Mouse (Mus musculus): ENCODE results near the gene Otop3. TPM values are rescaled to one million over a fixed set of nuclear protein-coding genes. Genes with fewer than 3 reads are reported as not detected.

Otop3 gene
- polyA plus RNA-seq, 1 experiment = not detected

DNA sequence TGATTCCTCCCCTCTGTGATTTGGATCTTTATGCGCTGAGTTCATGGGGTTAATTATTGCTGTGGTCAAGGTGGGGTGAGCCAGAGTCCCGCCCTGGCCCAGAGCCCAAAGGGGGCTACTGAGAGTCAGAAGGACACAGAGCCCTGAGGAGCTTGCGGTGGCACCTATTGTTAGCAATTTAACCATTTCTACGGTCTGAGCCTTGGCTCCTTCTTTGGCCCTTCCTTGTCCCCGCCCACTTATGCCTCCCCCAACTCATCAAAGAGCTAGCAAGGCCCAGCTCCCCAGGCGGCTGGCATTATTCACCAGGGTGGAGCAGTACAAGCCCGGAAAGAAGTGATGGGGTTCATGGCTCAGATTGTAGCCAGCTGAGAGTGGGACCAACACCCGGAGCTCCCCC, 27.7 kb upstream of the Otop3 start, which contains the start of gene Otop2:
Gene Otop2, plus strand, starts transcription at position 301 of the 400 bp plus-strand sequence.
- Histone ChIP-seq H3K79me2 (ENCODE audit: control insufficient read depth, insufficient read depth) (no peaks in the 10 kb centered on the region), H3K4me3 (ENCODE audit: insufficient read depth, poor library complexity, severe bottlenecking) (no peak within 1 kb of the TSS), H3K27me3 (ENCODE audit: control insufficient read depth, insufficient read depth, insufficient read length) (no peaks in the 10 kb centered on the region), H3K79me3 (ENCODE audit: low read depth) (no peaks in the 10 kb centered on the region), H3ac (ENCODE audit: control insufficient read depth, insufficient read length, low read depth) (no peak within 1 kb of the TSS), H3K36me3 (ENCODE audit: control insufficient read depth, insufficient read depth) (no peaks in the 10 kb centered on the region)
- no peak for TF ChIP-seq MYOD1 (IDR thresholded peaks at IDR 0.05; ENCODE audit: control insufficient read depth, insufficient read length, low read depth)
- TF ChIP-seq USF1 (IDR thresholded peaks at IDR 0.05; ENCODE audit: low read depth) = no peak
- TF ChIP-seq MYOG (IDR thresholded peaks at IDR 0.05; ENCODE audit: control insufficient read depth, extremely low read depth, insufficient read length) = no peak
- no peak for TF ChIP-seq CEBPB (IDR thresholded peaks at IDR 0.05; ENCODE audit: low read depth)
- no peak for TF ChIP-seq MAX (IDR thresholded peaks at IDR 0.05)
- TF ChIP-seq CTCF (IDR thresholded peaks at IDR 0.05; ENCODE audit: control insufficient read depth, insufficient read depth, insufficient read length) = no peak
- no peak for TF ChIP-seq FOSL1 (IDR thresholded peaks at IDR 0.05; ENCODE audit: insufficient read depth, low read length, poor library complexity, severe bottlenecking)

DNA sequence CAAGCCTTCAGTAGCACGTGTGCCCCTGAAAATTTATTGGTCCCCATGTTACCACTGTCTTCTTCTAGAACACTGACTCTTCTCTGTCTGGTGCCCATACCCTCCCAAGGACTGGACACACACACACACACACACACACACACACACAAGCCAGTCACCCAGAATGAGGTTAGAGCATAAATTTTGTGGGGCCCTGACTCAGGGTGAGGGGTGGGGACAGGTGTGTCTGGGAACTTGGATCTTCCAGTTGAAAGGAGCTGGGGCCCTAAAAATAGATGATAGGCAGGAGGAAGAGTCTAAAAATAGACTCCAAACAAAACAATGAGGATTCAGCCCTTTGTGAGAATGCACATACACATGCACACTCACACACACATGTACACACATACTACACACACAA, 25.8 kb upstream of the Otop3 start:
- Histone ChIP-seq H3K36me3 (ENCODE audit: control insufficient read depth, insufficient read depth) (no peaks in the 10 kb centered on the region), H3K79me3 (ENCODE audit: low read depth) (no peaks in the 10 kb centered on the region), H3ac (ENCODE audit: control insufficient read depth, insufficient read length, low read depth) (no peak overlapping the region), H3K27me3 (ENCODE audit: control insufficient read depth, insufficient read depth, insufficient read length) (no peaks in the 10 kb centered on the region), H3K4me3 (ENCODE audit: insufficient read depth, poor library complexity, severe bottlenecking) (no peak overlapping the region), H3K79me2 (ENCODE audit: control insufficient read depth, insufficient read depth) (no peaks in the 10 kb centered on the region)
- TF ChIP-seq CEBPB (IDR thresholded peaks at IDR 0.05; ENCODE audit: low read depth) (no peak), FOSL1 (IDR thresholded peaks at IDR 0.05; ENCODE audit: insufficient read depth, low read length, poor library complexity, severe bottlenecking) (no peak), USF1 (IDR thresholded peaks at IDR 0.05; ENCODE audit: low read depth) (no peak), MAX (IDR thresholded peaks at IDR 0.05) (no peak), MYOD1 (IDR thresholded peaks at IDR 0.05; ENCODE audit: control insufficient read depth, insufficient read length, low read depth) (no peak), MYOG (IDR thresholded peaks at IDR 0.05; ENCODE audit: control insufficient read depth, extremely low read depth, insufficient read length) (no peak), CTCF (IDR thresholded peaks at IDR 0.05; ENCODE audit: control insufficient read depth, insufficient read depth, insufficient read length) (no peak)

DNA sequence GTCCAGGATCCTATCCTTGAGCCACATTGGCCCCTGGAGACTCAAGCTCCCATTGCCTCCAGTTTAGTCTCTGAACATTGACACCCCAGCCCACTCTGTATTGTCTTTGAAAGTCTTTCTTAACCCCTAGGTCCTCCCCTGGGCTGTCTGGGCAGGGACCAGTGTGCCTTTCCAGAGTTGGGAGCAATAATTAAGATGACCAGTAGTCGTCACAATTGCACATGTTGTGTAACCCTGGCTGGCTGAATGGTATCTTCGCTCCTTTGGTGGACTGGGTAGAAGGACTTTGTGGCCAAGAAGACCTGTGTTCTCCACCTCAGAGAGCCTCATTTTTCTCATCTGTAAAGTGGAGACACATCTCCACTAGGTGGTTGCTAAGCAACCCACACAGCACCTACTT, 20.3 kb upstream of the Otop3 start:
- H3K27me3 ChIP-seq (ENCODE audit: control insufficient read depth, insufficient read depth, insufficient read length) = peaks cover 46% of the 10 kb centered on the region
- no peaks in the 10 kb centered on the region for H3K79me3 ChIP-seq (ENCODE audit: low read depth)
- no peak overlapping the region for H3K4me3 ChIP-seq (ENCODE audit: insufficient read depth, poor library complexity, severe bottlenecking)
- no peaks in the 10 kb centered on the region for H3K36me3 ChIP-seq (ENCODE audit: control insufficient read depth, insufficient read depth)
- no peaks in the 10 kb centered on the region for H3K79me2 ChIP-seq (ENCODE audit: control insufficient read depth, insufficient read depth)
- TF ChIP-seq USF1 (IDR thresholded peaks at IDR 0.05; ENCODE audit: low read depth) (no peak), CEBPB (IDR thresholded peaks at IDR 0.05; ENCODE audit: low read depth) (peak; percentile 36), MAX (IDR thresholded peaks at IDR 0.05) (no peak), FOSL1 (IDR thresholded peaks at IDR 0.05; ENCODE audit: insufficient read depth, low read length, poor library complexity, severe bottlenecking) (no peak)
- H3ac ChIP-seq (ENCODE audit: control insufficient read depth, insufficient read length, low read depth) = no peak overlapping the region

DNA sequence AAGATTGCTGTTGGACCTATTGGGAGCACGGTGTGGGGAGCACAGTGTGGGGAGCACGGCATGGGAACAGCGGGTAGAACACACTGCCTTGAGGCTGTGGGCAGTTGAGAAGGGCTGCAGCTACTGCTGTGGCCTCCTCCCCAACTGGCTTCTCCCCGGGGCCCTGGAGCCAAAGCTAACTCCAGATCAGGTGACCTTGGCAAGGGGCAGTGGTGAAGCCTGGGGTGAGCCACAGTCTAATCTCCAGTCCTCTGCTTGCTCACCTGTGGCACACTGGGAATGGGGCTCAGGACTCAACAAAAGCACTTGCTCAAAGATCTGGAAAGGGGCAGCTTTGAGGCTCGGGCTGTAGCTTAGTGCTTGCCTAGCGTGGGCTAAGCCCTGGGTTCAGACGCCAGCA, 17.3 kb upstream of the Otop3 start:
- Histone ChIP-seq H3K79me2 (ENCODE audit: control insufficient read depth, insufficient read depth) (no peaks in the 10 kb centered on the region), H3K79me3 (ENCODE audit: low read depth) (no peaks in the 10 kb centered on the region), H3K36me3 (ENCODE audit: control insufficient read depth, insufficient read depth) (no peaks in the 10 kb centered on the region), H3K4me3 (ENCODE audit: insufficient read depth, poor library complexity, severe bottlenecking) (no peak overlapping the region), H3ac (ENCODE audit: control insufficient read depth, insufficient read length, low read depth) (no peak overlapping the region), H3K27me3 (ENCODE audit: control insufficient read depth, insufficient read depth, insufficient read length) (peaks cover 54% of the 10 kb centered on the region)
- TF ChIP-seq MYOD1 (IDR thresholded peaks at IDR 0.05; ENCODE audit: control insufficient read depth, insufficient read length, low read depth) (no peak), USF1 (IDR thresholded peaks at IDR 0.05; ENCODE audit: low read depth) (no peak), CEBPB (IDR thresholded peaks at IDR 0.05; ENCODE audit: low read depth) (no peak), MYOG (IDR thresholded peaks at IDR 0.05; ENCODE audit: control insufficient read depth, extremely low read depth, insufficient read length) (no peak), MAX (IDR thresholded peaks at IDR 0.05) (no peak), FOSL1 (IDR thresholded peaks at IDR 0.05; ENCODE audit: insufficient read depth, low read length, poor library complexity, severe bottlenecking) (no peak), CTCF (IDR thresholded peaks at IDR 0.05; ENCODE audit: control insufficient read depth, insufficient read depth, insufficient read length) (no peak)

DNA sequence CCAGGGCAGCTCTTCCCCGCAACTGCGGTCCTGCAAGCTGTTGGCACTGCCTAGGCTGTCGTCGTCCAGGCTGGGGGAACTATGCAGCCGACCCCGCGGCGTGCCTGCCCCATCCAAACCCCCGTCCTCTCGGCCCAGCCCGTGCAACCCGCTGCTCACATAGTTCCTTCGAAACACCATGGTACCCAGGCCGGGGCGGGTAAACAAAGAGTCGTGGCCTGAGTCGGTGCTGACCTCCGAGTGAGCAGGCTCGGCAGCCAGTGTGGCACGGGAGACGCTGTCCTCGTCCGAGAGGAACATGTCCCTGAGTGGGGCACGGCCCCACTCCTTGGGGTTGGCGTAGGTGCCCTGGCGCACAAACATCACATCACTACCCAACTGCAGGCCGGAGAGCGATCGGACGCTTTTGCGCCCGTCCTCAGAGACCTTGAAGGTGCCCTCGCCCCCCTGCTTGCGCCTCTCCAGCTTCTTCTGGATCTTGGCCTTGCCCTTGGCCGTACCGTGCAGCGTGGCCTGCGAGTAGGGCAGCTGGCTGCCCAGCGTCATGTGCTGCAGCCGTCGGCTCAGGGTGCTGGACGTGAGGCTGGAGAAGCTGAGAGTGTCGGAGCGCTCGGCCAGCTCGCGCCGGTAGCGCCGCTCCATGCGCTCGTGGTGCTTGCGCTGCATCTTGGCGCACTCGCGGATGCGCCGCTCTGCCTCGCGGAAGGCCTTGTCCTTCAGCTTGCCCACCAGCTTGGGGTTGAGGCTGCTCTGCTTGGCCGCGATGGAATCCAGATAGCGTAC, 16.1 kb upstream of the Otop3 start:
- H3ac ChIP-seq (ENCODE audit: control insufficient read depth, insufficient read length, low read depth) = no peak overlapping the region
- peaks cover 62% of the 10 kb centered on the region for H3K27me3 ChIP-seq (ENCODE audit: control insufficient read depth, insufficient read depth, insufficient read length)
- H3K79me2 ChIP-seq (ENCODE audit: control insufficient read depth, insufficient read depth) = no peaks in the 10 kb centered on the region
- no peak for TF ChIP-seq CTCF (IDR thresholded peaks at IDR 0.05; ENCODE audit: control insufficient read depth, insufficient read depth, insufficient read length)
- TF ChIP-seq FOSL1 (IDR thresholded peaks at IDR 0.05; ENCODE audit: insufficient read depth, low read length, poor library complexity, severe bottlenecking) = no peak
- TF ChIP-seq MYOD1 (IDR thresholded peaks at IDR 0.05; ENCODE audit: control insufficient read depth, insufficient read length, low read depth) = no peak
- no peak for TF ChIP-seq USF1 (IDR thresholded peaks at IDR 0.05; ENCODE audit: low read depth)
- TF ChIP-seq MYOG (IDR thresholded peaks at IDR 0.05; ENCODE audit: control insufficient read depth, extremely low read depth, insufficient read length) = no peak
- no peak for TF ChIP-seq MAX (IDR thresholded peaks at IDR 0.05)
- no peak for TF ChIP-seq CEBPB (IDR thresholded peaks at IDR 0.05; ENCODE audit: low read depth)
- H3K36me3 ChIP-seq (ENCODE audit: control insufficient read depth, insufficient read depth) = no peaks in the 10 kb centered on the region
- no peak overlapping the region for H3K4me3 ChIP-seq (ENCODE audit: insufficient read depth, poor library complexity, severe bottlenecking)
- no peaks in the 10 kb centered on the region for H3K79me3 ChIP-seq (ENCODE audit: low read depth)

All from C2C12 (cell line).